Mouse (Mus musculus) hindbrain, embryonic 12.5 days (tissue): ENCODE data around the gene Aig1. TPM values are rescaled to one million over a fixed set of nuclear protein-coding genes. Genes with fewer than 3 reads are reported as not detected.

Experiments used
- ATAC-seq: fragments of 200-750 bp; cut with Nextera tagmentation; 2 replicates; pipeline ENCODE4 v1.8.0; 2017; ENCODE audit warnings: moderate TSS enrichment; ENCODE audit not compliant: low FRiP score
- H3K27ac ChIP-seq: fragments of 300-500 bp; sonication (generic); 2 replicates; pipeline ENCODE4 v1.5.1; 2016; ENCODE audit warnings: mild to moderate bottlenecking
- H3K27me3 ChIP-seq: fragments of 300-500 bp; sonication (generic); 2 replicates; pipeline ENCODE4 v1.6.1; 2016; ENCODE audit warnings: mild to moderate bottlenecking
- H3K36me3 ChIP-seq: fragments of 300-500 bp; sonication (generic); 2 replicates; pipeline ENCODE4 v1.6.1; 2016; ENCODE audit warnings: mild to moderate bottlenecking
- H3K4me1 ChIP-seq: fragments of 300-500 bp; sonication (generic); 2 replicates; pipeline ENCODE4 v1.6.1; 2016
- H3K4me2 ChIP-seq: fragments of 300-500 bp; sonication (generic); replicated peaks from 2 replicates; pipeline ENCODE4 v1.6.1; 2016; ENCODE audit warnings: mild to moderate bottlenecking
- H3K4me3 ChIP-seq: fragments of 300-500 bp; sonication (generic); 2 replicates; pipeline ENCODE4 v1.5.1; 2016; ENCODE audit warnings: mild to moderate bottlenecking
- H3K9ac ChIP-seq: fragments of 300-500 bp; sonication (generic); 2 replicates; pipeline ENCODE4 v1.6.1; 2016; ENCODE audit warnings: mild to moderate bottlenecking, moderate library complexity
- H3K9me3 ChIP-seq: fragments of 300-500 bp; sonication (generic); replicated peaks from 2 replicates; pipeline ENCODE4 v1.6.1; 2016; ENCODE audit warnings: mild to moderate bottlenecking
- WGBS: fragments of 180-500 bp; shearing (Covaris S2); methylation state at CpG from one replicate; pipeline ENCODE4 v1.1.7; 2016; 5-methylcytosine and 5-hydroxymethylcytosine counted together
- polyA plus RNA-seq: library from polyadenylated mRNA; unstranded; fragments of >200 nt; fragmentation: Nextera tagmentation; extraction: Ambion mirVana; gene quantifications from 2 replicates; pipeline ENCODE4 v1.2.1, GENCODE M21; 2016

Gene Aig1
- polyA plus RNA-seq, 1 experiment from 2014 or later, result 43.1 TPM

- WGBS, result 70% methylated on average over 6 of the region's 6 CpGs
- Histone ChIP-seq H3K4me1 (no peaks in the 10 kb centered on the region), H3K27me3 (no peaks in the 10 kb centered on the region), H3K36me3 (no peaks in the 10 kb centered on the region), H3K4me2 (no peak overlapping the region), H3K27ac (no peak overlapping the region), H3K9ac (no peak overlapping the region), H3K9me3 (no peaks in the 10 kb centered on the region), H3K4me3 (no peak overlapping the region)
- no peak for ATAC-seq
Measured at GRCm38 (mm10) chr10:13767076-13767475, 101.7 kb downstream of the Aig1 start.

GRCm38 (mm10) chr10:13763151-13763550 lies 105.6 kb downstream of the Aig1 start:
- Histone ChIP-seq H3K27ac (no peak overlapping the region), H3K36me3 (no peaks in the 10 kb centered on the region), H3K4me2 (no peak overlapping the region), H3K9me3 (no peaks in the 10 kb centered on the region), H3K27me3 (no peaks in the 10 kb centered on the region), H3K4me3 (no peak overlapping the region), H3K4me1 (no peaks in the 10 kb centered on the region), H3K9ac (no peak overlapping the region)
- 90% methylated on average over 2 of the region's 2 CpGs for WGBS
- no peak for ATAC-seq

- Histone ChIP-seq H3K4me1 (no peaks in the 10 kb centered on the region), H3K9ac (no peak overlapping the region), H3K27ac (no peak overlapping the region), H3K4me2 (no peak overlapping the region), H3K27me3 (no peaks in the 10 kb centered on the region), H3K9me3 (no peaks in the 10 kb centered on the region), H3K4me3 (no peak overlapping the region), H3K36me3 (0 out of 2 replicates have a peak, but pooled peaks cover 4% of the 10 kb centered on the region)
- 93% methylated on average over 1 of the region's 1 CpGs for WGBS
- no peak for ATAC-seq
Measured at GRCm38 (mm10) chr10:13754712-13755111, 114.1 kb downstream of the Aig1 start.

- Histone ChIP-seq H3K9ac (no peak overlapping the region), H3K4me1 (no peaks in the 10 kb centered on the region), H3K9me3 (no peaks in the 10 kb centered on the region), H3K36me3 (0 out of 2 replicates have a peak, but pooled peaks cover 4% of the 10 kb centered on the region), H3K27me3 (no peaks in the 10 kb centered on the region), H3K27ac (no peak overlapping the region), H3K4me2 (no peak overlapping the region), H3K4me3 (no peak overlapping the region)
- 60% methylated on average over 5 of the region's 5 CpGs for WGBS
- no peak for ATAC-seq
Measured at GRCm38 (mm10) chr10:13753777-13754176, 115.0 kb downstream of the Aig1 start.

- no peak overlapping the region for H3K4me3 ChIP-seq
- no peaks in the 10 kb centered on the region for H3K27me3 ChIP-seq
- no peak overlapping the region for H3K4me2 ChIP-seq
- 85% methylated on average over 18 of the region's 18 CpGs for WGBS
- H3K9me3 ChIP-seq, result no peaks in the 10 kb centered on the region
- no peak for ATAC-seq
- H3K4me1 ChIP-seq, result no peaks in the 10 kb centered on the region
- H3K9ac ChIP-seq, result no peak overlapping the region
- H3K27ac ChIP-seq, result no peak overlapping the region
- H3K36me3 ChIP-seq, result no peaks in the 10 kb centered on the region
Measured at GRCm38 (mm10) chr10:13739494-13740140, 129.2 kb downstream of the Aig1 start.

- Histone ChIP-seq H3K4me3 (no peak overlapping the region), H3K4me1 (0 out of 2 replicates have a peak, but pooled peaks cover 2% of the 10 kb centered on the region), H3K27ac (no peak overlapping the region), H3K4me2 (no peak overlapping the region), H3K27me3 (no peaks in the 10 kb centered on the region), H3K9me3 (no peaks in the 10 kb centered on the region), H3K36me3 (no peaks in the 10 kb centered on the region), H3K9ac (no peak overlapping the region)
- 93% methylated on average over 4 of the region's 4 CpGs for WGBS
- no peak for ATAC-seq
Measured at GRCm38 (mm10) chr10:13730039-13730748, 138.6 kb downstream of the Aig1 start.

GRCm38 (mm10) chr10:13727676-13728075 lies 141.1 kb downstream of the Aig1 start:
- Histone ChIP-seq H3K4me1 (0 out of 2 replicates have a peak, but pooled peaks cover 2% of the 10 kb centered on the region), H3K9ac (no peak overlapping the region), H3K4me2 (no peak overlapping the region), H3K27ac (no peak overlapping the region), H3K27me3 (no peaks in the 10 kb centered on the region), H3K9me3 (no peaks in the 10 kb centered on the region), H3K36me3 (no peaks in the 10 kb centered on the region), H3K4me3 (no peak overlapping the region)
- 70% methylated on average over 6 of the region's 6 CpGs for WGBS
- no peak for ATAC-seq

GRCm38 (mm10) chr10:13726206-13726605 lies 142.6 kb downstream of the Aig1 start:
- 88% methylated on average over 2 of the region's 2 CpGs for WGBS
- no peak overlapping the region for H3K27ac ChIP-seq
- no peak overlapping the region for H3K4me2 ChIP-seq
- no peak overlapping the region for H3K4me3 ChIP-seq
- no peak overlapping the region for H3K9ac ChIP-seq
- no peaks in the 10 kb centered on the region for H3K9me3 ChIP-seq
- no peak for ATAC-seq
- 0 out of 2 replicates have a peak, but pooled peaks cover 2% of the 10 kb centered on the region for H3K4me1 ChIP-seq
- H3K36me3 ChIP-seq, result no peaks in the 10 kb centered on the region
- no peaks in the 10 kb centered on the region for H3K27me3 ChIP-seq

- no peak for ATAC-seq
- H3K9me3 ChIP-seq, result no peaks in the 10 kb centered on the region
- H3K4me3 ChIP-seq, result no peak overlapping the region
- H3K4me1 ChIP-seq, result 0 out of 2 replicates have a peak, but pooled peaks cover 2% of the 10 kb centered on the region
- H3K36me3 ChIP-seq, result no peaks in the 10 kb centered on the region
- H3K9ac ChIP-seq, result no peak overlapping the region
- H3K27me3 ChIP-seq, result no peaks in the 10 kb centered on the region
- H3K4me2 ChIP-seq, result no peak overlapping the region
- 90% methylated on average over 3 of the region's 3 CpGs for whole genome bisulfite sequencing
- H3K27ac ChIP-seq, result no peak overlapping the region
Measured at GRCm38 (mm10) chr10:13725276-13725675, 143.5 kb downstream of the Aig1 start.

GRCm38 (mm10) chr10:13716132-13716531 lies 152.6 kb downstream of the Aig1 start:
- no peak overlapping the region for H3K27ac ChIP-seq
- H3K9ac ChIP-seq, result no peak overlapping the region
- H3K9me3 ChIP-seq, result no peaks in the 10 kb centered on the region
- ATAC-seq, result no peak
- WGBS, result 66% methylated on average over 2 of the region's 2 CpGs
- no peaks in the 10 kb centered on the region for H3K27me3 ChIP-seq
- H3K4me2 ChIP-seq, result no peak overlapping the region
- H3K4me1 ChIP-seq, result peaks cover 21% of the 10 kb centered on the region
- no peak overlapping the region for H3K4me3 ChIP-seq
- H3K36me3 ChIP-seq, result no peaks in the 10 kb centered on the region

- Histone ChIP-seq H3K9me3 (no peaks in the 10 kb centered on the region), H3K4me2 (no peak overlapping the region), H3K4me3 (no peak overlapping the region), H3K27me3 (no peaks in the 10 kb centered on the region), H3K4me1 (peaks cover 21% of the 10 kb centered on the region), H3K9ac (no peak overlapping the region), H3K27ac (no peak overlapping the region), H3K36me3 (no peaks in the 10 kb centered on the region)
- no peak for ATAC-seq
- 81% methylated on average over 6 of the region's 6 CpGs for WGBS
Measured at GRCm38 (mm10) chr10:13715584-13715983, 153.2 kb downstream of the Aig1 start.

- WGBS, result 39% methylated on average over 7 of the region's 7 CpGs
- H3K27me3 ChIP-seq, result no peaks in the 10 kb centered on the region
- peak; percentile 33; the same call in 1 of the 2 replicates for ATAC-seq
- no peak overlapping the region for H3K9ac ChIP-seq
- no peak overlapping the region for H3K4me3 ChIP-seq
- H3K27ac ChIP-seq, result peak overlapping the region; percentile 45
- peaks cover 21% of the 10 kb centered on the region for H3K4me1 ChIP-seq
- peak overlapping the region; percentile 5; the same call in 1 of the 2 replicates for H3K4me2 ChIP-seq
- H3K9me3 ChIP-seq, result no peaks in the 10 kb centered on the region
- H3K36me3 ChIP-seq, result no peaks in the 10 kb centered on the region
Measured at GRCm38 (mm10) chr10:13714920-13715293, 153.9 kb downstream of the Aig1 start.
